Mouse (Mus musculus): ENCODE data around the gene Pdgfc.

The Pdgfc gene

DNA sequence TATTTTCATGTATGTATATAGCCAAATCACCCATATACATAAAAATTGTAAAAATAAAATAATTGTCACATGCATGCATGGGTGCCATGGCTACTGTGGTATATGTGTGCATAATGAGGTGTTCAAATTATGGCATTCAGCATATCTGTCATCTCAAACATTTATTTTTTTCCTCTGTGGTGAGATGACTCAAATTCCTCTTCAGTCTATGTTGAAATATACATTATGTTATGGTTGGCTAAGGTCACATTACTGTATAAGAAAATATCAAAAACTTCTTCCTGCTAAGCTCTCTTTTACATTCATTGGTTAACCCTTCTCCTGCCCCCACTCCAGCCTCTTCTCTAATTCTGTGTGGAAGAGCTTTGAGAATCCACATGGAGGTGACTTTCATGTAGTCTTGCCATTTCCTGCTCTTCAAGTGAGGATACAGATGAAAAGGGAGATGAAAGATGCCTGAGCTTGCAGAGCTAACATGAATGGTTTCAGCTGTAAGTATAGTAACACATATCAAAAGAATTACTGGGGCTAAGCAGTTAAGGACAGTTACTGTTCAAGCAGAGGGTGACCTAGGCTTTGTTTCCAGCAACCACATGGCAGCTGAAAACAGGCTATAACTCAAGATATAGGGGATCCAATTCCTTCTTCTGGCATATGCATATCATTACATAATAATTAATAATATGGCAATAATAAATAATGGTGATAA lies 124.4 kb downstream of the Pdgfc start:
- no peak for DNase-seq (ENCODE audit: low read depth)

DNA sequence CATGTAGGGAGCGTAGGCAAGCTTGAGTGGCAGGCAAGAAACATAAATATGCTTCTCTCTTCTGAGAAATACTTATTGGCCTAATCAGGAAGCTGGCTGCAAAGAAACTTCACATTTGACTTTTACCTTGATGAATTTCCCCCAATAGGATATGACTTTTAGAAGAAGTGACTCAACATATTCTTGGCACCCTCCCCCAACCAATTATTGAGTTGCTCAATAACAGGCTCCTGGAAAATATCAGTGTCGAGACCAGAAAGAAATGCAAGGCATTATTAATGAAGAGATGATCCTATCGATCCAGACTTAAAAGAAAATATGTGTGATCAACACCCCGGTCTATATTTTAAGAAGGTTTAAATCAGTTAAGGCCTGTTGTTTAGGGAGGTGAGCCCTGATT lies 125.9 kb downstream of the Pdgfc start:
- DNase-seq (ENCODE audit: low read depth), result no peak

DNA sequence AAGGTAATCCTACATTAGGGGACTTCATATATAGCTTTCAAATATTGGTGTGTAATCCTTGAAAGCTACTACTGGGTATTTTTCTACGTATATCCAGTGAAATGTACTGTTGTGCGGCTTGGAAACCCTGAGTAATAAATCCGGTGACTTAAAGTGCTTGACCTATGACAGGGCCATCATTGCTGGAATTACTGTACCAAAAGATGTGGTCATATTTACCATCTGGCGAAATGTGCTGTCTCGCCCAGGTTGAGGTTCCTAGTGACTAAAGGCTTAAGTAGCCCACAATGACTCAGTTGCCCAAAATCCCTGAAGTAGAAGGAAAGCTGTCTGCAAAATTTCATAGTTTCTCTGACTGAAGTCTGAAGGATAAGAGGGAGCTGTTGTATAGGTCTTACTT lies 127.9 kb downstream of the Pdgfc start:
- DNase-seq (ENCODE audit: low read depth), result no peak

DNA sequence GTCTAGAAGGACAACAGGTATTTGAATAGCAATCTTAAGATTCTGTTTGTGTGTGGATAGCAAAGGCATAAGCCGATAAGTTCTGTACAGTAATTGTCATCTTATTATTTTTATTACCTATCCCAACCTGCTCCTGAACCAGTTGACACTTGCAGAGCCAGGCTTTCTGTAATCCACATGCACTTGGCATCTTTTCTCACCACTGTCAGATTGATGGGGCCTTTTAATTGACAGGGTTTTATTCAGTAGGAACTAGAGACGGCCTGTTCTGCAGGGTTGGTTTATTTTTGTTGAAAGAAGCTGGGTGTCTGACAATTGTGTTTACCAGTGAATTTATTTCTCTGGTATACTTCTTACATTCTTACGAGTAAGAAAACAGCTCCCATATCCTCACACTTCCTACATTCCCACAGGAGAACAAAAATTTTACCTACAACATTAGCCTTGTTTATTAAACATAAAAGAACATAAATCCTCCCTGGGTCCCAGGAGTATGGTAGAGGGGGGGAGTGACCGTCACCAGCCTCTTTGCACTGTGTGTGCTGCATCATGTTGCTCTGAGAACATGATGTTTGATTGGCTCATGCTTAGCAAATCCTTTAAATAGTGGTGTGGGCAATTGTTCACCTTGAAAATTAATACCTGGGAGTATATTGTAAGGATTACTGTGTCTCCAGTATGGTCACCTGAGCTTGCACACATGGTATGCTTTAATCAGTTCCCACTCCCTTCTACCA lies 134.0 kb downstream of the Pdgfc start:
- DNase-seq (ENCODE audit: low read depth), result no peak

DNA sequence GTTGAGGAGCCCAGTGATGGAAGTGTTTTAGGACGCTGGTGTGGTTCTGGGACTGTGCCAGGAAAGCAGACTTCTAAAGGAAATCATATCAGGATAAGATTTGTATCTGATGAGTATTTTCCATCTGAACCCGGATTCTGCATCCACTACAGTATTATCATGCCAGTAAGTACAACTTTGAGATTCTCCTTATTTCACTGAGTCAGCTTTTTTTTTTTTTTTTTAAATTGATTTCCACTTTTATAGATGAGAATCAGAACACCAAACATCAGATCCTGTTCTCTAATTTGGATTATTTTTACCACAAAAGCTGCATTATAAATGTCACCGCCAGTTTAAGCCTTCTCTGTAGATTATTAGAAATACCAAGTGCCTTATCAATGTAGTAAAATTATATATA lies 138.6 kb downstream of the Pdgfc start:
- no peak for DNase-seq (ENCODE audit: low read depth)

DNA sequence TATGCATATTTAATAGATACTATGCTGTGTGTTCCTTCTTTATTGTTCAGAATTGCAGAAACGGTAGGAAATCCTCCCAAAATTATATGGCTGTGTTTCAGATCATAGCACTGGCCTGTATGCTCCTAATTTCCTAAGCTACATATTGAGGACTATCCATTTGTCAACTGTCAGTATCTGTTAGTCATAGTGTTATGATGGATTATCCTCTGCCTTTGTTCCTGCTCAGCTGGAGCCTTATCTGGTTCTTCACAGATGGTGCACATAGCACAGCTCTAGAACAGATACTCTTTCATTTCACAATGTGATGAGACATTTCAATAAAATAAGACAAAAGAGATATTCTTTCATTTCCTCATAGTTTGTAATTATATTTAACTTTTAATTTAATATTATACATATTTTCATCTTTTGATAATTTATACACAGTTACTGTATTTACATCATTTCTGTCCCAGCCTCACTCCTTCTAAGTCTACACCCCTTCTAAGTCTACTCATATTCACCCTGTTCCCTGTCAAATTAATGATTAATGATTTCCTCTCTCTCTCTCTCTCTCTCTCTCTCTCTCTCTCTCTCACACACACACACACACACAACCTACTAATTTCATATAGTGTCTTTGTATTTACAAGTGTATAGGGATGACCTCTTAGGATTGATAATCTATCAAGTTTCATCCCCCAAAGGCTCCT lies 145.2 kb downstream of the Pdgfc start:
- DNase-seq (ENCODE audit: low read depth), result no peak

DNA sequence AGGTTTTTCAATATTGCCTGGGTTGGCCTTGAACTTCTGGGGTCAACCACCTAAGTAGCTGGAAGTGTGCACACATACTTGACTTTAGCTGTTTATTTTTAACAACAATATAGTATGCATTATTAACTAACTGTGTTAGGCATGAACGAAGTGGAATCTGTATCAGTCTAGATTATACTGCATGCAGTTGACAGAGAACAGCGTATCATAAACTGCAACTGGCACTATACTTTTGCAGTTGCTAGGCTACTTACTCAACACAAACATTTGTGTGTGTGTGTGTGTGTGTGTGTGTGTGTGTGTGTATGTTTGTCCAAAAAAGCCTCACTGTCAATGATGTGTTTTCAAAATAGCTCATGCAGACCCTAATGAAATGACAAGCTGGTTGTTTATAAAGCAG lies 160.7 kb downstream of the Pdgfc start:
- DNase-seq (ENCODE audit: low read depth), result no peak

DNA sequence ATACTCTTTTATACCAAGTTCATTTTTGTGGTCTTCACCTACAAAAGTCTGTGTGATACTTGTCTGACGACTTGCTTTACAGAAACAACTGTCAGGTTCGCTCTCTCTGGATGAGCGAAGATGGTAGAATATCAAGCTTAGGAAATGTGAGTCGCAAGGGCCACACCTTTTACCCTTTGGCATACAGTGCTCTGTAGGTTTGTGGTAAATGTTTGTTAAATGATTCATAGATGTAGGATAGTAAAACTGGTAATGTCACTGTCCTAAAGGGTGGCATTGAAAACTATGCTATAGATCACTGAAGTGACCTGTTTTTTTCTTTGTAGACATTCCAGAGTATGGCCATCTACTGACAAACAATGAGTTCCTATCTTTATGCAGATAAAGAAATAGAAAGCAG lies 161.4 kb downstream of the Pdgfc start:
- no peak for DNase-seq (ENCODE audit: low read depth)

DNA sequence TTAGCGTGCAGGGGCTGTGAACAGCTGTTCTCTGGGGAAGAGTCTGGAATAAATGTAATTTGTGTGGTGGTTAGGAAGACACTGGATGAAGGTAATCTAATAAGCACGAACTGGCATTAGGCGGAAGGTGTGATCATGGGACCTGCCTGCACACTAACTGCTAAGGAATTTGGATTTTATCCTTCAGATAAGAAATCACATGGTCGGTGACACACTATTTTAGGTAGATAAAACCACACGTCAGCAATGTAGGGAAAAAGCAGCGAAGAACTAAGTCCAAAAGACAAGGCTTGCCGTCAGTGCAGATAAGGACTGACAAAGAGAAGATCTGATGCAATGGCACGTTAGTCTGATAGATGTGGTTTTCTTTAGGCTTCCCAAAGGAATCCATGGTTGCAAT lies 164.4 kb downstream of the Pdgfc start:
- no peak for DNase-seq (ENCODE audit: low read depth)

DNA sequence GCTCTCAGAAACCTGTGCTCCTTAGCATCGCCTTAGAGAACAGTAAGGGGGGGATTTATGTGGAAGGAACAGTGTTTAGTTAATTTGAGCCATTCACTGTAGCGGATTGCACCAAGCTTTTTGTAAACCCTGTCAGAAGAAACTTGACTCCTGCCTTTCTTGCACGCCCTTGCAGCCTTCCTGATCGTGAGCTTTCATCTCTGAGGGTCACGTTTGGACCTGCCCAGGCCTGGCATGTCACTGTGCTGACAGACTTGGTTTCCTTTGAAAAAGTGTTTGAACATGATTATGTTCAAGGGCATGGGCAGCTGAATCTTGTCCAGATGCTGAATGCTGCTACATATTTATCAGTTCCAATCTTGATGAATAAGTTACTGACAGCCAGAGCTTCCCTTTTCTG lies 169.0 kb downstream of the Pdgfc start:
- no peak for DNase-seq (ENCODE audit: low read depth)

DNA sequence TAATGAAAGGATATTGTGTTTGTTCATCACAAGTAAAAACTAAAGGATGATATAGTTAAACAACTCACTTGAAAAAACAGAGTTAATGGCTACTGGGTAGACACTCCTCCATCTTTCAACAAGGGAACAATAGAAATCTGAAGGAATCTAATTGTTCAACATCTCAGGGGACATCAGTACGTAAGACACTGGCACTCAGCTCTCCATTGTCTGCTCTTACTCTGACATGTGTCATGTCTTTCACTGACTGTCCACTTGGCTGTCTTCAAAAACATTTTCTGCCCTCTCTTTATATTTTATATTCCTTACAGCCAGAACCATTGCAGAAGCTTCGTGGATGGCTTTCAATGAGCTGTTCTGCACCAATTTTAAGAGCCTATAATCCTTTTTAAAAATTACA lies 172.0 kb downstream of the Pdgfc start:
- no peak for DNase-seq (ENCODE audit: low read depth)

DNA sequence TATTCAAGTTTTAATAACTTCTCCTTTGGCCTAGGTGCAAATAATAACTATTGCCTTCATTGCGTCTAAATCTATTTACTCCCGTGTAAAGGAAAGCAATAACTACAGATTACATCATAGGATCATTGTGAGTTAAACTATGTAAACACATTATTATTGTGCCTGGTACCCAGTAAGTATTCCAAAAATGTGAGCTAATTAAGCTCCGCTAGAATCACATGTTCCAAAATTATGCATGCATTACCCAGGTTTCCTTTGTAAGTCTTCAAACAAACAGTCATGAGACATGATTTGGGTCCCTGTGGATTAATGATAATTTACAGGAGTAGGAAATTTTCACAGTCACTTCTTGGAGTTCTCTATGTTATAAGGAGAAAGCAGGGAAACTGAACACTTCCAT lies 174.9 kb downstream of the Pdgfc start:
- DNase-seq (ENCODE audit: low read depth), result no peak

DNA sequence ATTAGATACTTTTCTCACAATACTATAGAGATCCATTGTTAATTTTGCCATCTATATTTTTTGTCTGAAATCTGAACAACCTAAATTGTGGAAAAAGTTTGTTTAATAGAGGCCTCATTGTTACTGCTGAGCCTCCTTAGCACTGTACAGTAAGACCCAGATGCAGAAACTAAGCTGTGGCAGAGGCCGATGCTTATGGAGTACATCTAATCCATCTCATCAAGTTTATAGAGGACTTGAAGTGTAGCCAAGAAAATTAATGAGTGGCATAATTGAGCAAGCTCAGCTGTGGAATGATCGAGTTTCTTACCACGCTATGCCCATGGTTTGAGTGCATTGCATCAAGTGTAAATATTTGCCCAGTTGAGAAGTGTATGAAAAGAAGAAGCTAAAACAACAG lies 175.4 kb downstream of the Pdgfc start:
- no peak for DNase-seq (ENCODE audit: low read depth)

DNA sequence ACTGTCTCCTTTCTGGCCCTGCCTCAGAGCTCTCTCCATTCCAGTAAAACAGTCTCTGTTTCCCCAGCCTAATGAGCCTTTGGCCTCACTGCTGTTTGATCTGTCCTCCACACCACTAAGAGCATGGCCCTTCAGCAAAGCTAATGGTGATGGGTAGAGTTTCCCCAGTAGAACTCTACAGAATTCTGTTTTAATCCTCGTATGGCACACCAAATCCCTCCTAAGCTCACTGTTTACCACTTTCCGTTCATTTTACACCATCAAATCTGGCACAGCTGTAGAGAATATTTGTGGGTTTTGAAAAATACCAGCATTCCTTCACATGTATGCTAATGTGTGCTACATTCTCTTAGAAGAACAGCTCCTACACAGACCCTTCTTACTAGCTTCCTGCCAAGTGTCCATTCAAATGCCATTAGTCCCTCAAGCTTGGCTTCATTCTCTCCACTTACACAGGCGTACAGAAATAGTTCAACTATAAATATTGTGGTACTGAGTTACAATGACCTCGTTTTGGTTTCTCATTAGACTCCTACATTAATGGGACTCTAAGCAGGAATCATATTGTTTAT lies 179.4 kb downstream of the Pdgfc start:
- no peak for DNase-seq (ENCODE audit: low read depth)

DNA sequence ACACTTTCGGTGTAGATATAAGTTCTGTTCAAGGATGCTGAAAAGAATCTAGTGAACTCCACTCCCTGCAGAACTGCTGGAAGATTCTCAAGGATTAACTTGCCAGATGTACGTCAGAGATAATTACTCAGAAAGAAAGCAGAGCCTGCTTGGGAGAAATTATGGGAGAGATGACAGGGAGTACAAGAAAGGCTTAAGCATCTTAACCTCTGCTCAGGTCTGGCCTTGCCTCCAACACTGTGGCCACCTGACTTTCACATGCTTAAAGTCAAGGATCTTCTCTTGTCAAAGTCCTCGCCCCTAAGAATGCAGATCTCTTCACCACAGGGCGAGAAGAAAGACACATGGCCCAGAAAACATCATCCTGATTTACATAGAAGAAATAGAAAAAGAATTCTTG lies 185.5 kb downstream of the Pdgfc start:
- DNase-seq (ENCODE audit: low read depth), result no peak

DNA sequence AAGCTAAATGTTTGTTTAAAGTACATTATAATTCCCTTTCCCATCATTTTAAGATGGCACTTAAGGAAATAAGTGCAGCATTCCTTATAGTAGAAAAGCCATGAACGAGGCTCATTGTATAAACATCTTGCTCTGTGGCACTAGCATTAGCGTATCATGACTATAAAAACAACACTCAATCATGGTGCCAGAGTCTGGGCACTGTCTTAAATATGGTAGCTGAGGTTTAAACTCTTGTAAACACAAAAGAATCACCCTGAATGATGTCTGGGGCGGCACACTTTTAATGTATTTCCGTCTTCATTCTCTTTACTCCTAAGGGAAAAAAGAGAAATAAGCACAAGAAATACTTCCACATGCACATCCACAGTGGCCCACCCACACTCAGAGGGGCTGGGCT lies 192.1 kb downstream of the Pdgfc start:
- DNase-seq (ENCODE audit: low read depth), result no peak

DNA sequence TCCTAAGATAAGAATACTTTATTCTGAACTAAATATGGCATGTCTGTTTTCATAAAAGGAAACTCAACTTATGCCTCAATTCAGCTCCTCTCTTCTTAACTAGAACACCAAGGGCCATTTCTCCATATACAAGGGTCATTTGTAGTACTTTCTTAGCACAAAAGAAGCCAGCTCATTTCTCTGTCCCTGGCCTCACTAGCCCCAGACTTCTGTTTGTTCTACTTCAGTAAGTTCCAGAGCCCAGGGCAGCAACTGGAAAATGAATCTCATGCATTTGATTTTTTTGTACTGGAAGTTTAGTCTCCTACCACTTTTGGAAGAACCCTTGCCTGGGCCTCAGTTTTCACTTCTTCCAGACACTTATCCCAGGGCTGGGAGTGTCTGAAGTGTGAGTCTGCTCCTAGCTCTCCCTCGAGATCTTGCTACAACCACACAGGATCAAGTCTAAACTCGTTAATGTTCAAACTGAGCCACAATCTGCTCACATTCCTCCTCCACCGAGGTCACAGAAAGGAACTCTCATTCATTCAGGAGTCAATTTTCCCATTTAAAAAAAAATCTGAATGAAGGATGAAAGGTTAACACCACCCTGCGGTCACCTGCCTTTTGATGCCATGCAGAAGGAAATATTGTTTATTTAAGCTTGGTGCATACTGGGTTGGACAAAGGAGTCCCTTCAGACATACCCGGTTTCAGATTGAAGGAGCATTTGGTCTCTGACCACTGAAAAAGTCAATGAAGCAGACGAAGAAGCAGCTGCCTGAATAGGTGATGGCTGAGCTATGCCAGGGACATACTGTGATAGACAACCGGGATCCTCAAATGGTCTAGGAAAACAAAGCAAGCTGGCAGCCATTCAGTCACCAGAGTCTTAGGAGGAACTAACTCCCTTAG lies 206.7 kb downstream of the Pdgfc start:
- no peak for DNase-seq (ENCODE audit: low read depth)

DNA sequence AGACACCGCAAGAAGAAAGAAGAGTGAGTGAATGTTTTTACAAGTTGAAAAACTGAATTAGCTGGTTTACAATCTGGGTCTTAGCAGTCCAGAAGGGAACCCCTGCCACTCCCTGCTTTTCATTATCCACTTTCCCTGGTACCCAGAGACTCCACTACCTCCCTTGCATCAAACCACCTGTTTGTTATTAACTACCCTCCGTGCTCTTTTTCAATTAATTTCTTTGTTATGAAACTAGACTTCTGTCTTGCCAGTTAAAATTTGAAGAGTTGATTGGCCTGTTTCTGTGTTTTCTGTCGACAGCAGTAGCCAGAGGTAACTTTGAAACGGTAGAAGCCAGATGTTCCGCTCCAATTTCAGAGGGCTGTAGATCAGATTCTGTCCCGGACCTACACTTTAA lies 207.4 kb downstream of the Pdgfc start:
- DNase-seq (ENCODE audit: low read depth), result no peak

DNA sequence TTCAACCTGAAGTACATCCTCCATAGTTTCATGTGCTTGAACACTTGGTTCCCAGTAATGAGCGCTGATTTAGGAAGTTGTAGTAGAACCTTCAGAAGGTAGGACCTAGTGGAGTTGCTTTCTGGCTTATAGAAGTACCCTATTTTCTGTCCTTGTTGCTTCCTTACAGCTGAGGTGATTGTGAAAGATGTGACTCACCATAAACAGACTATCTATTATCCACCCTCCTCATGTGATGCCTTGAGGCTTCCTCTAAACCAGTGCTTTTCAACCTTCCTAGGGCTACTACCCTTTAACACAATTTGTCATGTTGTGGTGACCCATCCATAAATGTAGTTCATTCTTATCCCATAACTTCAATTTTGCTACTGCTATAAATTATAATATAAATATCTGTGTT lies 226.6 kb downstream of the Pdgfc start:
- no peak for DNase-seq (ENCODE audit: low read depth)
